Mouse (Mus musculus) midbrain, embryonic 16.5 days (tissue): Measurements from ENCODE around the gene Kif5c. TPM values are rescaled to one million over a fixed set of nuclear protein-coding genes. Genes with fewer than 3 reads are reported as not detected.

Source experiments
- ATAC-seq: fragments of 200-750 bp; cut with Nextera tagmentation; 2 replicates; pipeline ENCODE4 v1.8.0; 2017; ENCODE audit warnings: moderate TSS enrichment
- H3K27ac ChIP-seq: fragments of 300-500 bp; sonication (generic); 2 replicates; pipeline ENCODE4 v1.5.1; 2014; ENCODE audit warnings: mild to moderate bottlenecking, low read length, mixed read lengths
- H3K27me3 ChIP-seq: fragments of 300-500 bp; sonication (generic); 2 replicates; pipeline ENCODE4 v1.6.1; 2014; ENCODE audit warnings: low read depth, low read length, mixed read lengths; ENCODE audit not compliant: control insufficient read depth, insufficient read depth
- H3K36me3 ChIP-seq: fragments of 300-500 bp; sonication (generic); 2 replicates; pipeline ENCODE4 v1.6.1; 2014; ENCODE audit warnings: mild to moderate bottlenecking, low read length, moderate library complexity, mixed read lengths; ENCODE audit not compliant: control insufficient read depth, insufficient read depth
- H3K4me1 ChIP-seq: fragments of 300-500 bp; sonication (generic); 2 replicates; pipeline ENCODE4 v1.6.1; 2014; ENCODE audit warnings: mild to moderate bottlenecking, low read length, mixed read lengths; ENCODE audit not compliant: control insufficient read depth, insufficient read depth
- H3K4me2 ChIP-seq: fragments of 300-500 bp; sonication (generic); 2 replicates; pipeline ENCODE4 v1.6.1; 2014; ENCODE audit warnings: mild to moderate bottlenecking, low read length, mixed read lengths
- H3K4me3 ChIP-seq: fragments of 300-500 bp; sonication (generic); 2 replicates; pipeline ENCODE4 v1.5.1; 2014; ENCODE audit warnings: low read depth, mild to moderate bottlenecking, low read length, moderate library complexity, mixed read lengths
- H3K9ac ChIP-seq: fragments of 300-500 bp; sonication (generic); 2 replicates; pipeline ENCODE4 v1.6.1; 2014; ENCODE audit warnings: low read depth, low read length, mixed read lengths
- H3K9me3 ChIP-seq: fragments of 300-500 bp; sonication (generic); replicated peaks from 2 replicates; pipeline ENCODE4 v1.6.1; 2014; ENCODE audit warnings: mild to moderate bottlenecking, low read length, mixed read lengths; ENCODE audit not compliant: control insufficient read depth, poor library complexity, severe bottlenecking
- WGBS: fragments of 180-500 bp; shearing (Covaris S2); extraction: QIAGEN DNeasy Blood & Tissue Kit; methylation state at CpG from one replicate; pipeline ENCODE4 v1.1.7; 2014; 5-methylcytosine and 5-hydroxymethylcytosine counted together
- polyA plus RNA-seq: library from polyadenylated mRNA; unstranded; fragments of >200 nt; fragmentation: Nextera tagmentation; extraction: Ambion mirVana; gene quantifications from 2 replicates; pipeline ENCODE4 v1.2.1, GENCODE M21; 2015

The Kif5c gene
- polyA plus RNA-seq, 1 experiment from 2014 or later: 194 TPM

- no peak overlapping the region for H3K9ac ChIP-seq
- H3K4me2 ChIP-seq: no peak overlapping the region
- H3K27me3 ChIP-seq: no peaks in the 10 kb centered on the region
- H3K4me1 ChIP-seq: 0 out of 2 replicates have a peak, but pooled peaks cover 6% of the 10 kb centered on the region
- H3K36me3 ChIP-seq: no peaks in the 10 kb centered on the region
- 70% methylated on average over 11 of the region's 11 CpGs for WGBS
- ATAC-seq: 0 out of 2 replicates have a peak, but pooled peaks have one; percentile 28
- H3K9me3 ChIP-seq: no peaks in the 10 kb centered on the region
- H3K4me3 ChIP-seq: no peak overlapping the region
- no peak overlapping the region for H3K27ac ChIP-seq
These were observed 186.8 kb downstream of the Kif5c start for GRCm38 (mm10) chr2:49805736-49806371.

- no peaks in the 10 kb centered on the region for H3K36me3 ChIP-seq
- H3K9ac ChIP-seq: no peak overlapping the region
- no peaks in the 10 kb centered on the region for H3K27me3 ChIP-seq
- H3K9me3 ChIP-seq: no peaks in the 10 kb centered on the region
- no peak for ATAC-seq
- H3K4me1 ChIP-seq: peaks cover 13% of the 10 kb centered on the region; the same call in 1 of the 2 replicates
- no peak overlapping the region for H3K27ac ChIP-seq
- no peak overlapping the region for H3K4me3 ChIP-seq
- 94% methylated on average over 6 of the region's 6 CpGs for WGBS
- H3K4me2 ChIP-seq: no peak overlapping the region
These were observed 190.4 kb downstream of the Kif5c start for GRCm38 (mm10) chr2:49809496-49809895.

- no peak overlapping the region for H3K9ac ChIP-seq
- H3K27me3 ChIP-seq: no peaks in the 10 kb centered on the region
- no peak overlapping the region for H3K4me2 ChIP-seq
- ATAC-seq: no peak
- H3K9me3 ChIP-seq: no peaks in the 10 kb centered on the region
- H3K4me1 ChIP-seq: peaks cover 8% of the 10 kb centered on the region; the same call in 1 of the 2 replicates
- no peaks in the 10 kb centered on the region for H3K36me3 ChIP-seq
- WGBS: 22% methylated on average over 11 of the region's 11 CpGs
- no peak overlapping the region for H3K27ac ChIP-seq
- H3K4me3 ChIP-seq: no peak overlapping the region
These were observed 192.3 kb downstream of the Kif5c start for GRCm38 (mm10) chr2:49811420-49811819.

- no peak overlapping the region for H3K4me2 ChIP-seq
- no peaks in the 10 kb centered on the region for H3K36me3 ChIP-seq
- no peak overlapping the region for H3K9ac ChIP-seq
- no peak for ATAC-seq
- no peaks in the 10 kb centered on the region for H3K9me3 ChIP-seq
- H3K4me1 ChIP-seq: peaks cover 8% of the 10 kb centered on the region; the same call in 1 of the 2 replicates
- no peak overlapping the region for H3K4me3 ChIP-seq
- 31% methylated on average over 4 of the region's 4 CpGs for WGBS
- H3K27ac ChIP-seq: no peak overlapping the region
- no peaks in the 10 kb centered on the region for H3K27me3 ChIP-seq
These were observed 192.8 kb downstream of the Kif5c start for GRCm38 (mm10) chr2:49811871-49812363.

GRCm38 (mm10) chr2:49813151-49813550 is 194.1 kb downstream of the Kif5c start:
- no peaks in the 10 kb centered on the region for H3K36me3 ChIP-seq

GRCm38 (mm10) chr2:49814011-49814410 is 194.9 kb downstream of the Kif5c start:
- Histone ChIP-seq H3K27ac (no peak overlapping the region), H3K27me3 (no peaks in the 10 kb centered on the region), H3K4me3 (no peak overlapping the region), H3K4me1 (peaks cover 8% of the 10 kb centered on the region; the same call in 1 of the 2 replicates), H3K9me3 (no peaks in the 10 kb centered on the region), H3K36me3 (no peaks in the 10 kb centered on the region), H3K4me2 (no peak overlapping the region), H3K9ac (no peak overlapping the region)
- WGBS: 77% methylated on average over 6 of the region's 6 CpGs
- no peak for ATAC-seq

More at GRCm38 (mm10) chr2:49813151-49813550, 194.1 kb downstream of the Kif5c start:
- Histone ChIP-seq H3K27ac (no peak overlapping the region), H3K27me3 (no peaks in the 10 kb centered on the region), H3K9me3 (no peaks in the 10 kb centered on the region), H3K4me3 (no peak overlapping the region), H3K9ac (no peak overlapping the region), H3K4me1 (peaks cover 8% of the 10 kb centered on the region; the same call in 1 of the 2 replicates), H3K4me2 (no peak overlapping the region)
- no peak for ATAC-seq
- WGBS: 75% methylated on average over 4 of the region's 4 CpGs

- Histone ChIP-seq H3K4me1 (peaks cover 8% of the 10 kb centered on the region; the same call in 1 of the 2 replicates), H3K36me3 (no peaks in the 10 kb centered on the region), H3K27ac (no peak overlapping the region), H3K27me3 (no peaks in the 10 kb centered on the region), H3K4me2 (no peak overlapping the region), H3K9ac (no peak overlapping the region), H3K9me3 (no peaks in the 10 kb centered on the region), H3K4me3 (no peak overlapping the region)
- ATAC-seq: peak; percentile 51; the same call in 1 of the 2 replicates
- 63% methylated on average over 3 of the region's 3 CpGs for whole genome bisulfite sequencing
These were observed 196.7 kb downstream of the Kif5c start for GRCm38 (mm10) chr2:49815696-49816320.

GRCm38 (mm10) chr2:49816549-49816948 is 197.5 kb downstream of the Kif5c start:
- no peak for ATAC-seq
- Histone ChIP-seq H3K9ac (no peak overlapping the region), H3K4me2 (no peak overlapping the region), H3K4me1 (peaks cover 4% of the 10 kb centered on the region; the same call in 1 of the 2 replicates), H3K36me3 (no peaks in the 10 kb centered on the region), H3K27me3 (no peaks in the 10 kb centered on the region), H3K9me3 (no peaks in the 10 kb centered on the region), H3K27ac (no peak overlapping the region), H3K4me3 (no peak overlapping the region)
- 86% methylated on average over 5 of the region's 5 CpGs for WGBS

GRCm38 (mm10) chr2:49817151-49817550 is 198.1 kb downstream of the Kif5c start:
- no peaks in the 10 kb centered on the region for H3K9me3 ChIP-seq
- no peak overlapping the region for H3K4me3 ChIP-seq
- no peak for ATAC-seq
- H3K36me3 ChIP-seq: no peaks in the 10 kb centered on the region
- H3K9ac ChIP-seq: no peak overlapping the region
- H3K27ac ChIP-seq: no peak overlapping the region
- no peaks in the 10 kb centered on the region for H3K4me1 ChIP-seq
- WGBS: 90% methylated on average over 3 of the region's 3 CpGs
- H3K4me2 ChIP-seq: no peak overlapping the region
- H3K27me3 ChIP-seq: no peaks in the 10 kb centered on the region
